Mouse (Mus musculus) MEL (cell line): Measurements from ENCODE around the gene Trim59. TPM values are rescaled to one million over a fixed set of nuclear protein-coding genes. Genes with fewer than 3 reads are reported as not detected.

ENCODE experiments used
- DNase-seq: peaks from one replicate; pipeline ENCODE4 v3.0.0; 2011; ENCODE audit warnings: low read depth, low spot score
- H3K27ac ChIP-seq: 2 replicates; pipeline ENCODE4 v1.5.1; 2012; ENCODE audit warnings: low read depth, mild to moderate bottlenecking, control low read depth, low read length, moderate library complexity; ENCODE audit not compliant: control insufficient read depth
- H3K27me3 ChIP-seq, 2 experiments: fragments of 150-350 bp in 1 of 2; sonication (generic) in 1 of 2; 2 replicates each; pipeline ENCODE4 v1.6.1; 2012; ENCODE audit warnings: low read length in 2 of 2, mild to moderate bottlenecking in 2 of 2, improper control_type of control experiment in 1 of 2, moderate library complexity in 1 of 2; ENCODE audit not compliant: insufficient read depth in 2 of 2, control insufficient read depth in 1 of 2
- H3K36me3 ChIP-seq, 2 experiments: 2 replicates each; pipeline ENCODE4 v1.6.1; 2012 to 2014; ENCODE audit warnings: low read length in 2 of 2, improper control_type of control experiment in 1 of 2, inconsistent platforms in 1 of 2, mild to moderate bottlenecking in 1 of 2; ENCODE audit not compliant: insufficient read depth in 2 of 2, control insufficient read depth in 1 of 2
- H3K4me1 ChIP-seq, 2 experiments: fragments of 150-350 bp in 1 of 2; sonication (generic) in 1 of 2; 2 replicates each; pipeline ENCODE4 v1.6.1; 2012; ENCODE audit warnings: low read length in 2 of 2, improper control_type of control experiment in 1 of 2, mild to moderate bottlenecking in 1 of 2; ENCODE audit not compliant: insufficient read depth in 2 of 2, control insufficient read depth in 1 of 2
- H3K4me3 ChIP-seq, 2 experiments: fragments of 150-350 bp in 1 of 2; sonication (generic) in 1 of 2; 2 replicates each; pipeline ENCODE4 v1.5.1; 2012; ENCODE audit warnings: low read depth in 2 of 2, low read length in 2 of 2, mild to moderate bottlenecking in 2 of 2, moderate library complexity in 2 of 2, control low read depth in 1 of 2, improper control_type of control experiment in 1 of 2; ENCODE audit not compliant: control insufficient read depth in 1 of 2, insufficient read depth in 1 of 2
- H3K79me2 ChIP-seq: 2 replicates; pipeline ENCODE4 v1.6.1; 2012; ENCODE audit warnings: mild to moderate bottlenecking, low read length, moderate library complexity; ENCODE audit not compliant: control insufficient read depth, poor library complexity, insufficient read depth
- H3K9ac ChIP-seq: 2 replicates; pipeline ENCODE4 v1.6.1; 2012; ENCODE audit warnings: low read depth, mild to moderate bottlenecking, control low read depth, low read length, moderate library complexity; ENCODE audit not compliant: control insufficient read depth, poor library complexity, severe bottlenecking
- H3K9me3 ChIP-seq: fragments of 150-350 bp; sonication (generic); replicated peaks from 2 replicates; pipeline ENCODE4 v1.6.1; 2012; ENCODE audit warnings: mild to moderate bottlenecking, low read length, improper control_type of control experiment, moderate library complexity; ENCODE audit not compliant: insufficient read depth
- BHLHE40 ChIP-seq: IDR thresholded peaks from 2 replicates; pipeline ENCODE4 v1.6.1; 2012; ENCODE audit warnings: low read depth, mild to moderate bottlenecking, inconsistent platforms, low read length, improper control_type of control experiment, borderline replicate concordance
- CHD2 ChIP-seq: IDR thresholded peaks from 2 replicates; pipeline ENCODE4 v1.6.1; 2011; ENCODE audit warnings: low read length, improper control_type of control experiment
- CTCF ChIP-seq, 3 experiments: IDR thresholded peaks in 2 of 3; conservative IDR thresholded peaks in 1 of 3; 2 replicates each; pipeline ENCODE4 v1.5.1; 2011 to 2012; ENCODE audit warnings: low read length in 3 of 3, low read depth in 2 of 3, mild to moderate bottlenecking in 2 of 3, improper control_type of control experiment in 1 of 3, inconsistent platforms in 1 of 3, mixed read lengths in 1 of 3, moderate library complexity in 1 of 3; ENCODE audit not compliant: control insufficient read depth in 1 of 3, insufficient read depth in 1 of 3, poor library complexity in 1 of 3, severe bottlenecking in 1 of 3
- E2F4 ChIP-seq: IDR thresholded peaks from 2 replicates; pipeline ENCODE4 v1.6.1; 2011; ENCODE audit warnings: low read depth, low read length, improper control_type of control experiment, borderline replicate concordance
- ELF1 ChIP-seq: IDR thresholded peaks from 2 replicates; pipeline ENCODE4 v1.6.1; 2014; ENCODE audit warnings: low read depth, mild to moderate bottlenecking, inconsistent platforms, low read length, improper control_type of control experiment, moderate library complexity
- GABPA ChIP-seq: IDR thresholded peaks from 2 replicates; pipeline ENCODE4 v1.6.1; 2012; ENCODE audit warnings: low read depth, mild to moderate bottlenecking, inconsistent platforms, low read length, improper control_type of control experiment, moderate library complexity
- GATA1 ChIP-seq: IDR thresholded peaks from 2 replicates; pipeline ENCODE4 v1.6.1; 2011; ENCODE audit warnings: low read depth, low read length, improper control_type of control experiment
- HCFC1 ChIP-seq: IDR thresholded peaks from 2 replicates; pipeline ENCODE4 v1.6.1; 2012; ENCODE audit warnings: low read depth, mild to moderate bottlenecking, inconsistent platforms, low read length, improper control_type of control experiment, moderate library complexity
- KAT2A ChIP-seq: conservative IDR thresholded peaks from 2 replicates; pipeline ENCODE4 v1.6.1; 2012; ENCODE audit warnings: low read depth, low read length, improper control_type of control experiment, inconsistent platforms
- MAFK ChIP-seq: IDR thresholded peaks from 2 replicates; pipeline ENCODE4 v1.6.1; 2011; ENCODE audit warnings: low read depth, mild to moderate bottlenecking, low read length, improper control_type of control experiment, borderline replicate concordance
- MAZ ChIP-seq: IDR thresholded peaks from 2 replicates; pipeline ENCODE4 v1.6.1; 2012; ENCODE audit warnings: low read depth, mild to moderate bottlenecking, inconsistent platforms, low read length, improper control_type of control experiment
- MEF2A ChIP-seq: IDR thresholded peaks from 2 replicates; pipeline ENCODE4 v1.6.1; 2014; ENCODE audit warnings: low read depth, mild to moderate bottlenecking, inconsistent platforms, low read length, improper control_type of control experiment; ENCODE audit not compliant: poor library complexity, insufficient replicate concordance, severe bottlenecking; ENCODE audit errors: extremely low read depth
- MXI1 ChIP-seq: IDR thresholded peaks from 2 replicates; pipeline ENCODE4 v1.6.1; 2011; ENCODE audit warnings: mild to moderate bottlenecking, low read depth, low read length, improper control_type of control experiment
- MYB ChIP-seq: IDR thresholded peaks from 2 replicates; pipeline ENCODE4 v1.6.1; 2011; ENCODE audit warnings: mild to moderate bottlenecking, low read depth, low read length, improper control_type of control experiment
- MYC ChIP-seq: IDR thresholded peaks from 2 replicates; pipeline ENCODE4 v1.6.1; 2011; ENCODE audit warnings: low read depth, mild to moderate bottlenecking, low read length, improper control_type of control experiment, moderate library complexity
- NRF1 ChIP-seq: IDR thresholded peaks from 2 replicates; pipeline ENCODE4 v1.6.1; 2014; ENCODE audit warnings: low read depth, mild to moderate bottlenecking, inconsistent platforms, low read length, improper control_type of control experiment, moderate library complexity; ENCODE audit not compliant: poor library complexity, insufficient read depth, severe bottlenecking
- POLR2A ChIP-seq, 2 experiments: IDR thresholded peaks; 2 replicates each; pipeline ENCODE4 v1.6.1; 2011 to 2012; ENCODE audit warnings: low read length in 2 of 2, mild to moderate bottlenecking in 2 of 2, control low read depth in 1 of 2, improper control_type of control experiment in 1 of 2, low read depth in 1 of 2, moderate library complexity in 1 of 2; ENCODE audit not compliant: control insufficient read depth in 1 of 2, insufficient read depth in 1 of 2, poor library complexity in 1 of 2
- POLR2AphosphoS2 ChIP-seq: IDR thresholded peaks from 2 replicates; pipeline ENCODE4 v1.6.1; 2011; ENCODE audit warnings: low read length, improper control_type of control experiment
- POLR2AphosphoS5 ChIP-seq: IDR thresholded peaks from 2 replicates; pipeline ENCODE4 v1.6.1; 2012; ENCODE audit warnings: low read depth, borderline replicate concordance, mild to moderate bottlenecking, inconsistent platforms, low read length, moderate library complexity, mixed read lengths
- RAD21 ChIP-seq: IDR thresholded peaks from 2 replicates; pipeline ENCODE4 v1.6.1; 2011; ENCODE audit warnings: mild to moderate bottlenecking, low read depth, low read length, improper control_type of control experiment
- RCOR1 ChIP-seq: IDR thresholded peaks from 2 replicates; pipeline ENCODE4 v1.6.1; 2012; ENCODE audit warnings: low read depth, mild to moderate bottlenecking, inconsistent platforms, low read length, improper control_type of control experiment
- SIN3A ChIP-seq: IDR thresholded peaks from 2 replicates; pipeline ENCODE4 v1.6.1; 2012; ENCODE audit warnings: low read length, improper control_type of control experiment, inconsistent platforms
- TBP ChIP-seq: IDR thresholded peaks from 2 replicates; pipeline ENCODE4 v1.8.0; 2011; ENCODE audit warnings: low read depth, low read length, improper control_type of control experiment
- TCF12 ChIP-seq: IDR thresholded peaks from 2 replicates; pipeline ENCODE4 v1.6.1; 2014; ENCODE audit warnings: low read depth, mild to moderate bottlenecking, inconsistent platforms, low read length, improper control_type of control experiment, moderate library complexity
- USF2 ChIP-seq, 2 experiments: IDR thresholded peaks; 2 replicates each; pipeline ENCODE4 v1.6.1; 2011 to 2012; ENCODE audit warnings: improper control_type of control experiment in 2 of 2, low read length in 2 of 2, borderline replicate concordance in 1 of 2, inconsistent platforms in 1 of 2, low read depth in 1 of 2, mild to moderate bottlenecking in 1 of 2; ENCODE audit not compliant: insufficient read depth in 1 of 2
- ZC3H11A ChIP-seq: IDR thresholded peaks from 2 replicates; pipeline ENCODE4 v1.6.1; 2012; ENCODE audit warnings: low read depth, mild to moderate bottlenecking, inconsistent platforms, low read length, improper control_type of control experiment
- ZKSCAN1 ChIP-seq: IDR thresholded peaks from 2 replicates; pipeline ENCODE4 v1.6.1; 2012; ENCODE audit warnings: low read depth, mild to moderate bottlenecking, inconsistent platforms, low read length, improper control_type of control experiment, moderate library complexity
- ZMIZ1 ChIP-seq: IDR thresholded peaks from 2 replicates; pipeline ENCODE4 v1.6.1; 2012; ENCODE audit warnings: low read depth, mild to moderate bottlenecking, inconsistent platforms, low read length, improper control_type of control experiment, moderate library complexity
- ZNF384 ChIP-seq: IDR thresholded peaks from 2 replicates; pipeline ENCODE4 v1.6.1; 2012; ENCODE audit warnings: low read depth, mild to moderate bottlenecking, inconsistent platforms, low read length, improper control_type of control experiment
- polyA plus RNA-seq, 2 experiments: library from polyadenylated mRNA; stranded (reverse) in 1 of 2; unstranded in 1 of 2; fragments of >175 nt in 1 of 2; fragments of >200 nt in 1 of 2; gene quantifications; 2 replicates each; pipeline versions ENCODE4 v1.2.1 to v1.2.4; 2012; ENCODE audit warnings: low replicate concordance in 2 of 2, low read depth in 1 of 2; ENCODE audit not compliant: insufficient read length in 2 of 2, insufficient read depth in 1 of 2, missing spikeins in 1 of 2
- total RNA-seq: library from RNA; depleted of rRNA; stranded (reverse); fragments of 300-350 nt; gene quantifications from 2 replicates; pipeline ENCODE4 v1.2.3, GENCODE M21; 2012

Gene Trim59
- total and polyA plus RNA-seq, 3 experiments = 11.3 to 17.4 TPM; not detected in 1

- no peak for DNase-seq
- peaks cover 19 to 36% of the 10 kb centered on the region in 2 experiments for H3K4me1 ChIP-seq
- H3K27ac ChIP-seq = no peak overlapping the region; the same call in 1 of the 2 replicates
- no peaks in the 10 kb centered on the region for H3K9me3 ChIP-seq
- no peaks in the 10 kb centered on the region for H3K79me2 ChIP-seq
- no peak overlapping the region for H3K9ac ChIP-seq
- H3K4me3 ChIP-seq = no peak overlapping the region
- TF ChIP-seq ZNF384 = no peak
- TF ChIP-seq MYB = no peak
- no peak for TF ChIP-seq RAD21
- TF ChIP-seq TBP = no peak
- no peak for TF ChIP-seq TCF12
- TF ChIP-seq MEF2A = no peak
- no peak for TF ChIP-seq POLR2AphosphoS2
- no peak for TF ChIP-seq RCOR1
- no peak for TF ChIP-seq POLR2A (IDR thresholded peaks at IDR 0.05; ENCODE audit: control insufficient read depth in 1 of 2, insufficient read depth in 1 of 2, low read depth in 1 of 2, low read length in 2 of 2, poor library complexity in 1 of 2)
- peaks cover 0 to 30% of the 10 kb centered on the region in 2 experiments; a peak in 2 of 4 replicates for H3K36me3 ChIP-seq
- no peaks in the 10 kb centered on the region for H3K27me3 ChIP-seq
Measured at GRCm38 (mm10) chr3:69055871-69056270, 11.3 kb upstream of the Trim59 start.

- Histone ChIP-seq H3K27me3 (no peaks in the 10 kb centered on the region), H3K4me3 (peak overlapping the region; percentile 19 to 24; a peak in 3 of 4 replicates), H3K4me1 (peaks cover 25 to 38% of the 10 kb centered on the region in 2 experiments), H3K36me3 (peaks cover 0 to 35% of the 10 kb centered on the region in 2 experiments; a peak in 2 of 4 replicates), H3K79me2 (no peaks in the 10 kb centered on the region), H3K27ac (peak overlapping the region; percentile 85), H3K9ac (peak overlapping the region; percentile 21), H3K9me3 (no peaks in the 10 kb centered on the region)
- DNase-seq = peak; percentile 96
- TF ChIP-seq TBP (no peak), KAT2A (no peak), MXI1 (peak; percentile 98), CHD2 (no peak), GATA1 (peak; percentile 89), MYC (peak; percentile 87), POLR2A (IDR thresholded peaks at IDR 0.05; ENCODE audit: control insufficient read depth in 1 of 2, insufficient read depth in 1 of 2, low read depth in 1 of 2, low read length in 2 of 2, poor library complexity in 1 of 2) (no peak; a peak in 1 of 4 replicates), ZMIZ1 (no peak), USF2 (IDR thresholded peaks at IDR 0.05; ENCODE audit: borderline replicate concordance in 1 of 2, insufficient read depth in 1 of 2, low read depth in 1 of 2, low read length in 2 of 2) (no peak), HCFC1 (0 out of 2 replicates have a peak, but pooled peaks have one; percentile 19), MAZ (0 out of 2 replicates have a peak, but pooled peaks have one; percentile 15), NRF1 (no peak), MYB (peak; percentile 85), RAD21 (no peak), ZC3H11A (no peak), ZKSCAN1 (no peak), CTCF (IDR thresholded peaks at IDR 0.05 in 2 of 3, conservative IDR thresholded peaks at IDR 0.05 in 1 of 3; ENCODE audit: control insufficient read depth in 1 of 3, insufficient read depth in 1 of 3, low read depth in 2 of 3, low read length in 3 of 3, poor library complexity in 1 of 3, severe bottlenecking in 1 of 3) (no peak), SIN3A (peak; percentile 92), BHLHE40 (peak; percentile 50; the same call in 1 of the 2 replicates), E2F4 (no peak), GABPA (no peak), MAFK (0 out of 2 replicates have a peak, but pooled peaks have one; percentile 4), POLR2AphosphoS2 (peak; percentile 61; the same call in 1 of the 2 replicates), ELF1 (no peak), POLR2AphosphoS5 (0 out of 2 replicates have a peak, but pooled peaks have one; percentile 29)
Measured at GRCm38 (mm10) chr3:69054760-69055432, 10.3 kb upstream of the Trim59 start.
